Mouse (Mus musculus) cerebellum, adult 2 months (tissue): ENCODE data around the gene Nr4a3. TPM values are rescaled to one million over a fixed set of nuclear protein-coding genes. Genes with fewer than 3 reads are reported as not detected.

Source experiments
- DNase-seq, 2 experiments: peaks; one replicate each; pipeline ENCODE4 v3.0.0; 2021
- H3K27ac ChIP-seq: fragments of 200-500 bp; 2 replicates; pipeline ENCODE4 v1.5.1; 2012; ENCODE audit warnings: low read length, control low read depth, inconsistent platforms; ENCODE audit not compliant: insufficient read depth
- H3K27me3 ChIP-seq: fragments of 200-500 bp; 2 replicates; pipeline ENCODE4 v1.6.1; 2012; ENCODE audit warnings: inconsistent platforms, mild to moderate bottlenecking, low read length, moderate library complexity; ENCODE audit not compliant: control insufficient read depth, insufficient read depth
- H3K4me1 ChIP-seq: fragments of 200-500 bp; 2 replicates; pipeline ENCODE4 v1.6.1; 2011; ENCODE audit warnings: low read length; ENCODE audit not compliant: control insufficient read depth, insufficient read depth
- H3K4me3 ChIP-seq: fragments of 200-500 bp; replicated peaks from 2 replicates; pipeline ENCODE3; 2011; ENCODE audit warnings: mild to moderate bottlenecking, low read depth, low read length, control low read depth; ENCODE audit not compliant: insufficient read depth
- CTCF ChIP-seq: fragments of 200-500 bp; IDR thresholded peaks from 2 replicates; pipeline ENCODE4 v1.5.1; 2011; ENCODE audit warnings: low read depth, mild to moderate bottlenecking, control low read depth, low read length, moderate library complexity, borderline replicate concordance; ENCODE audit not compliant: insufficient read depth
- POLR2A ChIP-seq: fragments of 200-500 bp; IDR thresholded peaks from 2 replicates; pipeline ENCODE4 v1.6.1; 2011; ENCODE audit warnings: low read length, control low read depth, borderline replicate concordance; ENCODE audit not compliant: insufficient read depth
- WGBS: fragments of 180-500 bp; shearing (Covaris S2); methylation state at CpG from one replicate; pipeline ENCODE4 v1.1.7; 2018; 5-methylcytosine and 5-hydroxymethylcytosine counted together
- polyA plus RNA-seq: library from polyadenylated mRNA; depleted of rRNA; stranded (reverse); fragments of >200 nt; gene quantifications from 2 replicates; pipeline ENCODE4 v1.2.3, GENCODE M21; 2012; rRNA removed

Gene Nr4a3
- polyA plus RNA-seq, 1 experiment = 2.4 TPM

GRCm38 (mm10) chr4:48124773-48125469, 80.0 kb downstream of the Nr4a3 start, which contains the start of gene Stx17:
TSS of gene Stx17 (plus strand) at chr4:48124915.
- H3K4me1 ChIP-seq = no peaks in the 10 kb centered on the region; the same call in 1 of the 2 replicates
- H3K4me3 ChIP-seq = peak within 1 kb of the TSS; percentile 68
- TF ChIP-seq POLR2A (peak; percentile 60; the same call in 1 of the 2 replicates), CTCF (no peak)
- 2% methylated on average over 57 of the region's 58 CpGs for WGBS
- H3K27me3 ChIP-seq = no peaks in the 10 kb centered on the region
- H3K27ac ChIP-seq = no peak within 1 kb of the TSS
- peak; percentile 81 to 82 for DNase-seq

DNA sequence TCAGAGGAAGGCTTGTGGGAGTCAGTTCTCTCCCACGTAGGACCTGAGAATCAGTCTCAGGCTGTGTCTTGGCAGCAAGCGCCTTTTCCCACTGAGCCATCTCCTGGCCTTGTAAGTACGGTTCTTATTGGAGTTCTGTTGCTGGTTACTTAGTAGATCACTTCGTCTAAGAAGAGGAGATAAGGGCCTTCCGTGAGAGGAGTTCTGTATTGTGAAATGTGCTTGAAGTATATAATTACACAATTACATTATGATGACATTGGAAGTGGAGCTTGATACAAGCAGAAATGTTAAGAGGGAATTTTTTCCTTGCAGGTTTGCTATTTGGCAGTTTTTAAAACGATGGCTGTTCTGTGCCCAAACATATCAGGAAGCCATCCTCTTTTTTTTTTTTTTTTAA, 85.4 kb downstream of the Nr4a3 start:
- H3K27me3 ChIP-seq = no peaks in the 10 kb centered on the region
- no peak for DNase-seq
- peaks cover 2% of the 10 kb centered on the region; the same call in 1 of the 2 replicates for H3K4me1 ChIP-seq
- H3K4me3 ChIP-seq = no peak overlapping the region
- WGBS = 49% methylated on average over 6 of the region's 6 CpGs
- TF ChIP-seq CTCF (no peak), POLR2A (no peak)
- H3K27ac ChIP-seq = no peak overlapping the region

- 98% methylated on average over 9 of the region's 9 CpGs for WGBS
- Histone ChIP-seq H3K27ac (no peak overlapping the region), H3K4me1 (peaks cover 2% of the 10 kb centered on the region; the same call in 1 of the 2 replicates), H3K27me3 (no peaks in the 10 kb centered on the region), H3K4me3 (no peak overlapping the region)
- no peak for DNase-seq
- TF ChIP-seq POLR2A = no peak
- TF ChIP-seq CTCF = no peak
These were observed 86.7 kb downstream of the Nr4a3 start for GRCm38 (mm10) chr4:48131606-48132005.

- TF ChIP-seq CTCF (no peak), POLR2A (no peak)
- WGBS = 92% methylated on average over 3 of the region's 3 CpGs
These were observed 87.8 kb downstream of the Nr4a3 start for GRCm38 (mm10) chr4:48132721-48133120.

More at GRCm38 (mm10) chr4:48132721-48133120, 87.8 kb downstream of the Nr4a3 start:
- DNase-seq = no peak
- peaks cover 2% of the 10 kb centered on the region; the same call in 1 of the 2 replicates for H3K4me1 ChIP-seq
- no peak overlapping the region for H3K4me3 ChIP-seq
- no peak overlapping the region for H3K27ac ChIP-seq
- H3K27me3 ChIP-seq = no peaks in the 10 kb centered on the region

Other genes with a start within 250 kb of the Nr4a3 start
- 11.7 and 12.5 TPM in 2 replicates for gene Stx17, start 79.8 kb downstream of the Nr4a3 start, polyA plus RNA-seq
- 28.1 and 31.2 TPM in 2 replicates for gene Erp44, start 234.4 kb downstream of the Nr4a3 start, polyA plus RNA-seq
- 7.0 and 8.1 TPM in 2 replicates for gene Invs, start 234.6 kb downstream of the Nr4a3 start, polyA plus RNA-seq